Mouse (Mus musculus) hindbrain, postnatal 0 days (tissue): ENCODE results near the gene Vmn1r48. TPM values are rescaled to one million over a fixed set of nuclear protein-coding genes. Genes with fewer than 3 reads are reported as not detected.
"Not testable (repeated sequence)": the region's sequence is repeated elsewhere in the genome, so short reads cannot be mapped to it uniquely, and the experiment has no call there.

Experiments used
- ATAC-seq: fragments of 200-750 bp; cut with Nextera tagmentation; 2 replicates; pipeline ENCODE4 v1.8.0; 2017; ENCODE audit warnings: mild to moderate bottlenecking, moderate TSS enrichment, moderate library complexity
- DNase-seq: peaks from one replicate; pipeline ENCODE4 v3.0.0-alpha.2; 2015; ENCODE audit warnings: low spot score
- H3K27ac ChIP-seq: fragments of 300-500 bp; sonication (generic); 2 replicates; pipeline ENCODE4 v1.5.1; 2014; ENCODE audit warnings: mild to moderate bottlenecking
- H3K27me3 ChIP-seq: fragments of 300-500 bp; sonication (generic); 2 replicates; pipeline ENCODE4 v1.6.1; 2014; ENCODE audit warnings: low read length, mixed read lengths; ENCODE audit not compliant: insufficient read depth
- H3K36me3 ChIP-seq: fragments of 300-500 bp; sonication (generic); 2 replicates; pipeline ENCODE4 v1.6.1; 2014; ENCODE audit warnings: low read length, mixed read lengths; ENCODE audit not compliant: insufficient read depth
- H3K4me1 ChIP-seq: fragments of 300-500 bp; sonication (generic); 2 replicates; pipeline ENCODE4 v1.6.1; 2014; ENCODE audit warnings: antibody characterized with exemption, low read length, mixed read lengths; ENCODE audit not compliant: insufficient read depth
- H3K4me2 ChIP-seq: fragments of 300-500 bp; sonication (generic); 2 replicates; pipeline ENCODE4 v1.6.1; 2014; ENCODE audit warnings: low read depth, mild to moderate bottlenecking, low read length, moderate library complexity, mixed read lengths
- H3K4me3 ChIP-seq: fragments of 300-500 bp; sonication (generic); 2 replicates; pipeline ENCODE4 v1.5.1; 2014; ENCODE audit warnings: low read length
- H3K9ac ChIP-seq: fragments of 300-500 bp; sonication (generic); replicated peaks from 2 replicates; pipeline ENCODE4 v1.6.1; 2014; ENCODE audit warnings: mild to moderate bottlenecking, low read length, moderate library complexity, mixed read lengths
- H3K9me3 ChIP-seq: fragments of 300-500 bp; sonication (generic); 2 replicates; pipeline ENCODE4 v1.6.1; 2016; ENCODE audit warnings: low read length, mixed read lengths
- CTCF ChIP-seq: IDR thresholded peaks from 2 replicates; pipeline ENCODE4 v1.5.1; 2016; ENCODE audit warnings: antibody characterized with exemption, control low read depth, low read depth
- WGBS: fragments of 180-500 bp; shearing (Covaris S2); extraction: QIAGEN DNeasy Blood & Tissue Kit; methylation state at CpG from one replicate; pipeline ENCODE4 v1.1.7; 2014; 5-methylcytosine and 5-hydroxymethylcytosine counted together
- polyA plus RNA-seq: library from polyadenylated mRNA; unstranded; fragments of >200 nt; fragmentation: Nextera tagmentation; extraction: Ambion mirVana; gene quantifications from 2 replicates; pipeline ENCODE4 v1.2.1, GENCODE M21; 2015
- total RNA-seq: library from RNA; depleted of rRNA; stranded (reverse); fragments of >200 nt; gene quantifications from 2 replicates; pipeline ENCODE4 v1.2.3, GENCODE M21; 2014; rRNA removed

Vmn1r48 gene
- total RNA-seq (not detected in 2 replicates), polyA plus RNA-seq (not detected in 2 replicates)

DNA sequence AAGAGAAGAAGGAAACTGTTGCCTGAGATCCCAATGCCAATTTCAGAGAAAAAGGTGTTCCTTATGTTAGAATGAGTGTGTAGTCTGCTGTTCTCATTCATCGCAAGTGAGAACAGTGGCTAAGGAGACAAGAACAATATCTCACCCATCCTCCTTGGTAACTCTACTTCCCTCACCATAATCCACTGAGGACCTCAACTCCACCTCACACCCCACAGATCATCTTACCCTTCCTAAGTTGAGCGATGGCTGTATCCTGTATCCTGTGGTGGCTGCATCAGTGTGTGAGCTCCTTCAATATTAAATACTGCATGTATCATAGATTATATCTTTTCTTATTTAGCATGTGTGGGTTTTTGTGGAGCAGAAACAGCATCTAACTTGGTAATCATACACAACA, at the start of gene Vmn1r48:
TSS of gene Vmn1r48 (minus strand) at position 101 of the 400 bp plus-strand sequence.
- H3K27ac ChIP-seq, H3K9ac ChIP-seq, H3K4me1 ChIP-seq, H3K9me3 ChIP-seq, H3K4me2 ChIP-seq, H3K36me3 ChIP-seq, H3K4me3 ChIP-seq, DNase-seq, ATAC-seq, H3K27me3 ChIP-seq: not testable (repeated sequence)
- WGBS, result no CpG with 5 or more reads among the region's 2 CpGs

DNA sequence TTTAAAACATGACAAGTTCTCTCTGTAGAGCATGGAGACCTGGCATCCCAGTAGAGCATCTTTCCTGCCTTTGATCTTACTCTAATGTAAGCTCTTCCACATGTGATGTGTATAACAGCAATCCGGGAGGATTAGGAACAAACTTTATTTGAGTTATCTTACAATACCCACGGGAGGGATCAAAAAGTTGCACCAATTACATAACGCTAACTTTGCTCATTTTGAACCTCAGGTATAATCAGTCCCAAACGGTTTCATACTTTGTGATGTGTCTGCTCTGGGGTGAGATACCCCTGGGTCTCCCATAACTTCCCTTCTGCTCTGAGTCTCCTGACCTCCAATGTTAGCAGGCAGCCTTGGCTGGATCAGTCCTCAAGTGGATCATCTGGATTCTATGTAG, 41.8 kb upstream of the Vmn1r48 start, which contains the start of gene Vmn1r49:
TSS of gene Vmn1r49 (minus strand) at position 101 of the 400 bp plus-strand sequence.
- no peak for DNase-seq
- Histone ChIP-seq H3K27me3 (no peaks in the 10 kb centered on the region), H3K27ac (no peak within 1 kb of the TSS), H3K4me2 (no peak within 1 kb of the TSS), H3K36me3 (no peaks in the 10 kb centered on the region), H3K4me1 (no peaks in the 10 kb centered on the region), H3K4me3 (no peak within 1 kb of the TSS), H3K9me3 (no peaks in the 10 kb centered on the region), H3K9ac (no peak within 1 kb of the TSS)
- no peak for TF ChIP-seq CTCF
- 86% methylated on average over 4 of the region's 4 CpGs for WGBS
- no peak for ATAC-seq

DNA sequence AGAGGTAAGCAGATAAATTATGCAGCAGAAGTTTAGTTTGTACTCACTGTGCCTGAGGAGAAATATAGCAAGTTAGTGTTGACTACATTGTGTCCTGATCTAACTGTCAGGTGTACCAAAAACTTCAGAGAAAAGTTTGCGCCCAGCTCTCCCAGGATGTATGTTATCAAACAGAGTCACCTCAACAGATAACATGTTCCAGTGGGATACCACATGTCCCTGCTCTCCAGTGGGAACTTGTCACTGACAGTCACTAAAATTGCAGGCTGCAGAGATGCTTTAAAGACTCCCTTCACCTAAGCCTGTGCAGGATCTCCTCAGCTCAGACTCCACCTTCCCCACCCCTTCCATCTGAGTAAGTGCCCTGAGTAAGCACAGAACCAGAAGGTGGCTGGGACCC, 20.8 kb downstream of the Vmn1r48 start, which contains the start of gene Vmn1r47:
TSS of gene Vmn1r47 (plus strand) at position 301 of the 400 bp plus-strand sequence.
- not testable (repeated sequence) for H3K4me3 ChIP-seq, H3K4me2 ChIP-seq, H3K36me3 ChIP-seq, H3K9me3 ChIP-seq, H3K9ac ChIP-seq, H3K27me3 ChIP-seq, H3K4me1 ChIP-seq, ATAC-seq, DNase-seq, H3K27ac ChIP-seq
- WGBS, result 97% methylated on average over 1 of the region's 1 CpGs

DNA sequence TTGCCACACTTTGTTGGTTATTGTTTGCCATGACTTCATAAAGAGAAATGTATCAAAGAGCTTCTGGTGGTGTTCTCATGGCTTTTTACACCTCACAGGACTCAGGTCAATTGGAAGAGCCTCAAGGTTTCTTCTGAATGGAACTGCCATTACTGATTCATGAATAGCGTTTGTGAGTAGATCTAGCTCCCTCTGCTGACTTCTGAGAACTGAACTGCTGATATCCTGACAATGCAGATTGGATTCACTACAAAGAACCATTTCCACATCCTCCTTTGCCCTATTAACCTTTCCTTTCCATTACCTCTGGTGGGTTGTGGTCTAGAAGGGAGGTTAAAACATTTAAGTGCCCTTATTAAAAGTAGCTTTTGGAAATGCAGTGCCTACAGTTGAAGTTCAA, 50.7 kb downstream of the Vmn1r48 start:
- H3K27ac ChIP-seq, result no peak overlapping the region
- H3K36me3 ChIP-seq, result no peaks in the 10 kb centered on the region
- no peak for TF ChIP-seq CTCF
- 0 out of 2 replicates have a peak, but pooled peaks cover 4% of the 10 kb centered on the region for H3K9me3 ChIP-seq
- H3K4me3 ChIP-seq, result no peak overlapping the region
- WGBS, result 22% methylated on average over 1 of the region's 1 CpGs
- H3K4me1 ChIP-seq, result no peaks in the 10 kb centered on the region
- H3K27me3 ChIP-seq, result no peaks in the 10 kb centered on the region
- H3K4me2 ChIP-seq, result no peak overlapping the region
- DNase-seq (no peak), ATAC-seq (no peak)
- no peak overlapping the region for H3K9ac ChIP-seq

Other genes starting within 250 kb of the Vmn1r48 start
- not detected in 2 replicates for gene Vmn1r42, start 160.4 kb downstream of the Vmn1r48 start, total RNA-seq
- gene Vmn1r42, start 160.4 kb downstream of the Vmn1r48 start, polyA plus RNA-seq, result not detected in 2 replicates
- not detected in 2 replicates for gene Vmn1r43, start 160.4 kb downstream of the Vmn1r48 start, total RNA-seq
- gene Vmn1r43, start 160.4 kb downstream of the Vmn1r48 start, polyA plus RNA-seq, result not detected in 2 replicates
- not detected in 2 replicates for gene Vmn1r44, start 153.2 kb downstream of the Vmn1r48 start, total RNA-seq
- gene Vmn1r44, start 153.2 kb downstream of the Vmn1r48 start, polyA plus RNA-seq, result not detected in 2 replicates
- gene Vmn1r45, start 96.2 kb downstream of the Vmn1r48 start, total RNA-seq, result not detected in 2 replicates
- gene Vmn1r45, start 96.2 kb downstream of the Vmn1r48 start, polyA plus RNA-seq, result not detected in 2 replicates
- not detected in 2 replicates for gene Vmn1r46, start 67.5 kb downstream of the Vmn1r48 start, total RNA-seq
- gene Vmn1r46, start 67.5 kb downstream of the Vmn1r48 start, polyA plus RNA-seq, result not detected in 2 replicates
- gene Vmn1r47, start 20.7 kb downstream of the Vmn1r48 start, total RNA-seq, result not detected in 2 replicates
- gene Vmn1r47, start 20.7 kb downstream of the Vmn1r48 start, polyA plus RNA-seq, result not detected in 2 replicates
- not detected in 2 replicates for gene Vmn1r49, start 41.7 kb upstream of the Vmn1r48 start, total RNA-seq
- gene Vmn1r49, start 41.7 kb upstream of the Vmn1r48 start, polyA plus RNA-seq, result not detected in 2 replicates
- gene Vmn1r50, start 64.6 kb upstream of the Vmn1r48 start, total RNA-seq, result not detected in 2 replicates
- gene Vmn1r50, start 64.6 kb upstream of the Vmn1r48 start, polyA plus RNA-seq, result not detected in 2 replicates
- not detected in 2 replicates for gene Vmn1r51, start 85.8 kb upstream of the Vmn1r48 start, total RNA-seq
- gene Vmn1r51, start 85.8 kb upstream of the Vmn1r48 start, polyA plus RNA-seq, result 0.06 TPM in 1 of 2 replicates, not detected in the other
- not detected in 2 replicates for gene Vmn1r52, start 138.0 kb upstream of the Vmn1r48 start, total RNA-seq
- gene Vmn1r52, start 138.0 kb upstream of the Vmn1r48 start, polyA plus RNA-seq, result not detected in 2 replicates
- gene V1ra8, start 166.0 kb upstream of the Vmn1r48 start, total RNA-seq, result not detected in 2 replicates
- gene V1ra8, start 166.0 kb upstream of the Vmn1r48 start, polyA plus RNA-seq, result not detected in 2 replicates
- 1.2 TPM in 1 of 2 replicates, not detected in the other for gene Vmn1r53, start 187.6 kb upstream of the Vmn1r48 start, total RNA-seq
- gene Vmn1r53, start 187.6 kb upstream of the Vmn1r48 start, polyA plus RNA-seq, result not detected in 2 replicates
- gene Vmn1r54, start 209.5 kb upstream of the Vmn1r48 start, total RNA-seq, result not detected in 2 replicates
- gene Vmn1r54, start 209.5 kb upstream of the Vmn1r48 start, polyA plus RNA-seq, result not detected in 2 replicates